Mouse (Mus musculus) CH12.LX (cell line): ENCODE data around the gene 4933411K16Rik.

Experiments
- BHLHE40 ChIP-seq: IDR thresholded peaks from 2 replicates; pipeline ENCODE4 v1.6.1; 2011; ENCODE audit warnings: mild to moderate bottlenecking, low read depth, low read length, improper control_type of control experiment
- CTCF ChIP-seq, 2 experiments: IDR thresholded peaks in 1 of 2; conservative IDR thresholded peaks in 1 of 2; 2 replicates each; pipeline ENCODE4 v1.5.1; 2011 to 2012; ENCODE audit warnings: low read depth in 2 of 2, low read length in 2 of 2, improper control_type of control experiment in 1 of 2, inconsistent platforms in 1 of 2, mild to moderate bottlenecking in 1 of 2, moderate library complexity in 1 of 2
- MAFK ChIP-seq: IDR thresholded peaks from 2 replicates; pipeline ENCODE4 v1.6.1; 2011; ENCODE audit warnings: low read length, improper control_type of control experiment; ENCODE audit not compliant: insufficient replicate concordance
- MEF2A ChIP-seq: IDR thresholded peaks from 2 replicates; pipeline ENCODE4 v1.6.1; 2014; ENCODE audit warnings: low read depth, mild to moderate bottlenecking, inconsistent platforms, low read length, improper control_type of control experiment, borderline replicate concordance
- SIN3A ChIP-seq: IDR thresholded peaks from 2 replicates; pipeline ENCODE4 v1.6.1; 2012; ENCODE audit warnings: low read length, improper control_type of control experiment, inconsistent platforms
- ZKSCAN1 ChIP-seq: IDR thresholded peaks from 2 replicates; pipeline ENCODE4 v1.6.1; 2012; ENCODE audit warnings: low read depth, inconsistent platforms, low read length, improper control_type of control experiment, borderline replicate concordance

- TF ChIP-seq CTCF (conservative IDR thresholded peaks at IDR 0.05 in 1 of 2, IDR thresholded peaks at IDR 0.05 in 1 of 2; ENCODE audit: low read depth in 2 of 2, low read length in 2 of 2) (no peak), SIN3A (no peak), BHLHE40 (no peak), ZKSCAN1 (no peak), MEF2A (no peak), MAFK (no peak)
These were observed 29.6 kb upstream of the 4933411K16Rik start for GRCm38 (mm10) chr19:42022542-42022848.
